Mouse (Mus musculus) gonadal fat pad, adult 2 months (tissue): ENCODE data around the gene Mrps18a. TPM values are rescaled to one million over a fixed set of nuclear protein-coding genes. Genes with fewer than 3 reads are reported as not detected.

Source experiments
- DNase-seq: peaks from one replicate; pipeline ENCODE4 v3.0.0-alpha.2; 2012; ENCODE audit warnings: low read depth
- polyA plus RNA-seq: library from polyadenylated mRNA; depleted of rRNA; stranded (reverse); fragments of >200 nt; gene quantifications from 2 replicates; pipeline ENCODE4 v1.2.3, GENCODE M21; 2012

The Mrps18a gene
- polyA plus RNA-seq, 1 experiment: 49.0 TPM

DNA sequence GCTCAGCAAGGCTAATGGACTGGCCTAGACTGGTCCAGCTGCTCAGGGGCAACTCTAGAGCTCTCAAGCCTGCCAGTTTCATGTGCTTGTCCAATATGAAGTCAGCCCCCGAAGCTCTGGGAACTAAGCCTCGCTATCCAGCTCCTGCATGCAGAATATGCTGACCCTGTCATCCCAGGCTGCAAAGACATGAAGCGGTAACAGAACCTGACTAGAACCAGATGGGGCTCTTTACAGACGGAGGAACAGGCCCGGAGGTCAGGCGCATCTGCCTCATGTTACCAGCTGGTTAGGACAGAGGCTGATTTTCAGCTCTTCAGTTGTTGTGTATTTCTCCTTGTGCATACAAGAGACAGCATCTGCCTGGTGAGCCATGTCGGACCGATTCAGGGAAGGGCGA, 8.9 kb upstream of the Mrps18a start:
- no peak for DNase-seq

DNA sequence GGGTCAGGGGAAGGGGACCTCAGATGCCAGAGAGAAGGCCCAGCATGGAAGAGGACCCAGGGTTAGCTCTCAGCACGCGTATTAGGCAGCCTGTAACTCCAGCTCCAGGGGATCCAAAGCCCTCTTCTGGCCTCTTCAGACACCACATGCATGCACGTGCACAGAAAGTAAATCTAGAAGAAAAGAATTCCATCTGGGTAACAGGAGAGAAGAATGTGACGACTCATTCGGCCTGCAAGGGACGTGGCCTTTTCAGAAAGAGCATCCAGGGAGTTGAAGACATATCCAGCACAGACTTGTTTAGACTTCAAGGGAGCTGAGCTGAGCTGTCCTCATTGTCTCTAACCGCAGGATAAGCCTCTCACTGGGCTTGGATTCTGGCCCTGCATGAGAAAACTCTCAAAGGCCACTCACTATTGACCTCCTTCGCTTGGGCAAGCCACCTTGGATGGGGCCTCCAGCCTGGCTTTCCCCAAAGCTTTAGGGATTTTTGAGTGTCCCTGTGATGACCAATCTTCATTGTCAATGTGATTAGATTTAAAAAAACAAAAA, 8.1 kb upstream of the Mrps18a start:
- DNase-seq: no peak

DNA sequence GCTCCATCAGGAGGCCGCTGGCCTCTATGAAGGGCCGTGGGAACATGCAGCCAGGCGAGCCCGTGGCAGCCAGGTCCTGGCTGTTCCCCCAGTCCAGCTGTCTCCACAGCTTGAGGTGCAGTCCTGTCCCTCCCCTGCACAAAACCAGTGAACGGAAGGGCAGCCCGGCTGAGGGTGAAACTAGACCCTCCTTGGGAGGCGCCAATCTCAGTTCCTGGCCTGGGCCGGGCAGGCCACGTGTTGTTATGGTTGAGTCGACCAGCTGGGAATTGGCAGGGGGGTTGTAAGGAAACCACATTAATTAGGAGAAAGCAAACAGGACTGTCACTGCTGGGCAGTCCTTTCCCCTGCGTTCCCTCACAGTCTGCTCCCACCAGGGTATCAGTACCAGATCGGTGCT, 6.3 kb upstream of the Mrps18a start:
- DNase-seq: no peak

DNA sequence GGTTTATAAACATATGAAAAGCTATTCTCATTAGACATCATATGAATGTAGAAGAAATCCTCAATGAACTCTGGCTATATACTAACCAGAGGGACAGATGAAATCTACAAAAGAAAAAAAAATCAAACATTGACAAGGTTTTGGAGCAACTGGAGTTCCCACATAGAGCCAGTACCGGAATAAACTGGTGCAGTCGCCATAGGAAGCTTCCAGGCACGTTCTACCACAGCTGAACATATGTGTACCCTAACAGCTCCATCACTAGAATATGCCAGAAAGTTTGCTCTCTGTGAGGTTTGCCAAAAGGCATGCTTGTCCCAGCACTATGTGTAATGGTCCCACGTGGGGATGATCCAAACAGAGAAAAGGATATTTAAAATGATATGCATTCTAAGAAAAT, 2.5 kb upstream of the Mrps18a start:
- no peak for DNase-seq

DNA sequence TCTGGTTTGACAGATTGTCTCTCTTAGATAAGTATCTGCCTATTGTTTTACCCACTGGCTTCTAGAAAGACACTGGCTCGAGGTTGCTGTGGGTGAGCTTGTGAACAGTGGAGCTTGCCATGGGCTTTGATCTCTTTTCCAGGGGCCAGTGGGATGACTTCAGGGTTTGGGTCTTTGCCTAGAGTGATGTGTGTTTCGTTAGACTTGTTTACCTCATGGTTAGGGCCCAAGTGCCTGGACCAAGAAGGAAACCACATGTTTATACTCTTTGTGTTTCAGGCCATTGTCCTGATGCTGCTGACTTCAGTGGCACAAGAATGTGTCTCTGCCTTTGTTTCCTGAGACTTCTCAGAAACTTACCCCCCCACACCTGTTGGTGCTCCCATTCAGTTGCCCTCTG, 4.7 kb downstream of the Mrps18a start:
- DNase-seq: no peak

DNA sequence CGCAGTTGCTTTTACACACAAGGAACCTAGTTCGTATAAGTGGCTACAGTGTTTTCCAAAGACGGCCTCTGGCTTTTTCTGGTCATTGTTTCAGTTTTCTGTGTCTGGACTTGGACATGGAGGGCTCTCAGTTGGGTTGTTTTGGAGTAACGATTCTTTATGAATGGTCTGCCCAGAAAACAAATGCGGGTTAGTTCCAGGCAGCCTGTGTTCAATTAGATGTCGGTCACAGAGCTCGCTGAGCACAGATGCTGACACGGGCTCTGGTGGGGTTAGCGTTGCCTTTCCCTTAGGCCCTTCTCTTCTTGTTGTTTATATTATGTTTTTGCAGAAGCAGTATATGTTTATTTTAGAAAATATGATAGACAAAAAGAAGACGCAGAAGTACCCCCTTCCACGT, 5.4 kb downstream of the Mrps18a start:
- no peak for DNase-seq

DNA sequence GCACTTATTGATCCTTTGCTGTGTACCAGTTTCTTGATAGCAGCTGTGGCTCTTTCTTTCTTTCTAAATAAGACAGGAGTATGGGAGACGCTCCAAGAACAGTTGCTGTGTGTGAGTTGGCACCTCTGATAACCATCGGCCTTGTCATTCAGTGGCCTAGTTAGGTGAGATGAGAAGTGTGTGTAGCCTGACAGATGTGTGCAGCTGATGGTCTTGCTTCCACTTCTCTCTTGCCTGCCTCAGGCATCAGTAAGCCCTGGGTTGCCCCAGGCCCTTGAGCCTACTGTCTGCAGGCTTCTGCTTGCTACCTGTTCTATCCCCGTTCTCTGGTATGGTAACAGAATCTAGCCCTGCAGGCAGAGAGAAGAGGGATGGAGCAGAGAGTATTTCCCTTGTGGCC, 6.1 kb downstream of the Mrps18a start:
- no peak for DNase-seq

DNA sequence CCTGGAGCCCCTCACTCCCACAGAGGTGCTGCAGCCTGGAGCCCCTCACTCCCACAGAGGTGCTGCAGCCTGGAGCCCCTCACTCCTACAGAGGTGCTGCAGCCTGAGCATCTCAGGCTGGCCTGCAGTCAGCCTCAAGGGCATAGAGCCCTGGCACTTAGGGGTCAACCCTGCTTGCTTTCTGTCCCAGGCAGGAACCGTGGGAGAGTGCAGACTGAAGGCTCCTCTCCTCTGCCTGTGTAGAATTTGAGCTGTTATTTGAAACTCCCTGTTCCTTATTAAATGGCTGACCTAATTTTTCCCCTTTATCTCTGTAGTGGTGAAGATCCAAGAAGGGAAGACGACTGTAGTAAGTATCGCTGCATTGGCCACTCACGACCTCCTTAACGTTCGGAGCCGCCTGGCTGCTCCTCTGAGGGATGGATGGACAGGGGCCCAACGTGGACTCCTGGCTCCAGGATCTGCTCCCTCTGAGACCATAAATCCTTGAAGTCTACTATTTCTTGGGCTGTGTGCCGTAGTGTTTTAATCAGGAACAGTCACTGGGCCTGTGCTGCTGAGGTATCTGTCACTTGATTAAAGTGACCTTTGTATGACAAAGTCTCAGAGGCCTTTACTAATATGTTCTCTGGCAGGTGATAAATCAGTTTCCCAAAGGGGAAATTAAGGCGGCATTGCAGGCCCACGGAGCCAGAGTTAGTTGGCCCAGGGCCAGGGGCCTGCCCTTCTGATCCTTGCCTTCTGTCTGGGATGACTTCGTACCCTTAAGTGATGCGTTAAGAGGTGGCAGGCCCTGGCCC, 7.0 kb downstream of the Mrps18a start:
- DNase-seq: no peak

DNA sequence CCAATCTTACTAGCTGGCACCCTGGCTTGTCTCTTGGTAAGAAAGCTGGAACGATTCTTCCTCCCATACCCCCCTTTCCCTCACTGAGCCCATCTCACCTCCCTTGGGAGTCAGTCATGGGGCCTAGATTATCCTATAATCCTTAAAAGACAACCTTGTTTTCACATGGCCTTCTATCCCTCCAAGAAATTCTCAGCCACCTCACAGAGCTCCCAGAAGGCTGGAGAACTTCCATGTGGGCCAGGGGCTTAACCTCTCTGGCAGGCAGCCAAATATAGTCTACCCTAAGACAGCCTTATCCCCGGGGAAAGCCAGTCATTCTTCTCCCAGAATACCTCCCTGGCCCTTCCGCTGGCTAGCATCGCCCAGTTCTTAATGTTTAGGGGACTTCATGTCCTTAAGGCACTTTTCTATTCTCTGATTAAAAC, 7.7 kb downstream of the Mrps18a start:
- DNase-seq: no peak

DNA sequence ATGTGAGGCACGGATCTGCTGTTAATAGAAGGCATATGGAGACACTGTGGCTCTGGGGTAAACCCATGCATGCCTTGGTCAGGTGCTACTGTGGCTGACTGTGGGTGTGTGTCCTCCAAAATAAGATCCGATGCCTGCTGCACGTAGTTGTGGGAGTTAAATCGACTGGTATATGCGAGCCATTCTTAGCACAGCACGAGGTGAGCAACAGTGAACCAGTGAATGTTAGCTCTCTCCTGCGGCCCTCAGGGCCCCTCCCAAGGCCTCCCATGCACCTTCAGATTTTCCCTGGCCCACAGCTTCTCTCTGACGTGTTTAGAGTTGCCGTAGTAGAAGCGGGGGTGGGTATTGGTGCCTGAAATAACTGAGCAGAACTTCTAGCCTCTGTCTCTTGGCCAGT, 8.9 kb downstream of the Mrps18a start:
- no peak for DNase-seq

DNA sequence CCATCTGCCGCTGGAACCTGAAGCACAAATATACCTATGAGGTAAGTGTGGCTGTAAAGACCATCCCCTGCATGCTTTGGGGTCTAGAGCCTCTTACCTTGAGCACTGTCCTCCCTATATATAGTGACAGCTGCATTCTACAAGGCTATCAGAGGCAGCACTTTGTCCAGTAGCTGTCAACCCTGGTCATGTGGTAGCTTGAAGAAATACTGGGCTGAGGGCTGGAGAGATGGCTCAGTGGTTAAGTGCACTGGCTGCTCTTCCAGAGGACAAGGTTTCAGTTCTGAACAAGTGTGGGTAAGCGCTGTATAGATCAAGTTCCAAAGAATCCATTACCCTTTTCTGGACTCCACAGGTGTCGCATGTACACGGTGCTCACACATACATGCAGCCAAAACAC, 12.0 kb downstream of the Mrps18a start:
- no peak for DNase-seq

DNA sequence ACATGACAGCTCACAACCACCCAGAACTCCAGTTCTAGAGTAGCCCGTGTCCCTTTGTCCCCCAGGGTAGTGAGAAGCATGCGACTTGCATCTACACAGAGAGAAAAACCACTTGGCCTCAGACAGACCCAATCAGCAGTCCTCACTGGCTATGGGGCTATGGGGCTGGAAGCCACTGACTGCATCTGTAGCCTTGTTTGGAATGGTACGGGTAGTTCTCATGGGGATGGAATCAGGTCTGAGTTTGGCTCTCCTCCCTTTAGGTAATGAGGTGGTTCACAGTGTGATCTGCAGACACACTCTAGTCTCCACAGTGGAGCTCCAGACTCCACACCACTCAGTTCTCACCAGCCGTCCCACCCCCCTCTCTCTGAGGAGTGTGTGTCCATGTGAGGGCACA, 12.5 kb downstream of the Mrps18a start:
- no peak for DNase-seq

DNA sequence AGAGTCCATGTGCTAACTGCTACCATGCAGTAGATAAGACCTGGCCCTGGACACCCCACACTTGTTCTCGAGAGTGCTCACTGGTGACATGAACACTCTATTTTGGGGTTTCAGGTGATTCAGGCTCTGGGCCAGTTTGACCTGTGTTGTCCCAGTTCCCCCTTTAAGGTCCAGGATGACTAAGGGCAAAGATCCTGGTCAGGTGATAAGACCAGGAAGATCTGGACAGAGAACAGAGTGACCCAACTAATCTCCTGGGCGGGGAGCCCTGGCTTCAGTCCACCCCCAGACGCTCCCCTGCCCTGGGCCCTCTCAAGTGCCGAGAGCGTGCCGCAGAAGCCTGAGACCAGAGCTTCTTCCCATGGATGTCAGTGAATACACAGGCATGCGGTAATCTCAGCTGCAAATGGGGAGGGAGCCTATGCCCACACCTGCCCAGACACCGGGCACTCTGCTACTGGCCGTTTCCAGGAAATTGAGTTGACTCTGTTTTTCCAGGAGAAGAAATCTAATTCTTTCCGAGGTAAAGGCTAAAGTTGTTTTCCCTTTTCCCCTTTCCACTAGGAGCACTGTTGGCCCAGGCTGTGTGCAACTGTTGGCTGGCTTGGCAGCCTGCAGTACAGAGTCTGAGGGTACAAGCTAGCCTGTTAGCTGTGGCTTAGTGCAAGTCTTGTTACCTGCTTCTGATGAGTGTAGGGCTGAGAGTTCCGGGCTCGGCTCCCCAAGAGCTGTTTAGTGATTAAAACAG, 13.3 kb downstream of the Mrps18a start:
- no peak for DNase-seq

DNA sequence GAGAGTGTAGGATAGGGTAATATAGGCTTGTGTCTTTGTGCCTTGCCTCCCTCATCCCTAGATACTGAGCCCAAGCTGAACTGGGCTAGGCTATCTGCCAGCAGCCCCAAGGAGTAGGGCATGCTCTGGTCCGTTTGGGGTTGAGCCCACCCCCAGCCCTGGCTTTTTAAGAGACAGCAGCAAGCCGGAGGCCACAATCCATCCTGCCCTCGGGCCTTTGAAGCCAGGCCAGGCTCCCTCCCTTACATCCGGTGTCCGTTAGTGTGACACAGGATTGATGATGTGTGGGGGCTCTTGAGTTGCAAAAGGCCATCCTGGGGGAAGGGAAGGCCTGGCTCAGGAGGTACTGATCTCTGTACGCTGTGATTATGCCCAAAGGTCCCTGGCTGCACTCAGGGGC, 15.8 kb downstream of the Mrps18a start:
- DNase-seq: no peak

DNA sequence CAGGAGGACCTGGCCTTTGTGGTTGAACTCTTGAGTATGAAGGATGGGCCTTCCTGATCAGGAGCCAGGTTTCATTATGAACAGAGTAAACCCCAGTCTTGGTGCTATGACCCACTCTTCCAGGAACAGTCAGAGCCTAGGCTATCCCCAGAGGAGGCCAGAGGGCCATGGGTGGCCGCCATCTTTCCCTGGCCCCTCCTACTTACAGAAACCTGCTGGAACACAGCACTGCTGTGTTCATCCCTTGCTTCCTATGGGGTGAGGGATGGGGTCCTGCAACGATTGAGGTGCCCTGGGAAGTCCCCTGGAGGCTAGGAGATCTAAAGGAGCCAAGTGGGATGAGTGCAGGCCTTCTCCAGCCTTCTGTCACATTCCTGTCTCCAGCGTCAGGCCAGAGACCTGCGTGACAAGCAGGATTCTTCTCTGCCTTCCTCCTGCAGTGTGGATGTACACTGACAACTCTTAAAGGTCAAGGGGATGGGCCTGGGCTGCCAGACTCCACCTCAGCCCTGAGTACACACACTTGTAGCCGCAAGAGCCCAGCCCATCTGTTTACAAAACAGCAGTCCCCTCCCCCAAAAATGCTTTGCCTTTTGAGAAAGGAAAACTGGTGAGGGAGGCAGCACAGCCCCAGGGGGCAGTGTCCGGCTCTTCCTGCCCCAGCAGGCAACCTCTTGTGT, 17.2 kb downstream of the Mrps18a start:
- no peak for DNase-seq

DNA sequence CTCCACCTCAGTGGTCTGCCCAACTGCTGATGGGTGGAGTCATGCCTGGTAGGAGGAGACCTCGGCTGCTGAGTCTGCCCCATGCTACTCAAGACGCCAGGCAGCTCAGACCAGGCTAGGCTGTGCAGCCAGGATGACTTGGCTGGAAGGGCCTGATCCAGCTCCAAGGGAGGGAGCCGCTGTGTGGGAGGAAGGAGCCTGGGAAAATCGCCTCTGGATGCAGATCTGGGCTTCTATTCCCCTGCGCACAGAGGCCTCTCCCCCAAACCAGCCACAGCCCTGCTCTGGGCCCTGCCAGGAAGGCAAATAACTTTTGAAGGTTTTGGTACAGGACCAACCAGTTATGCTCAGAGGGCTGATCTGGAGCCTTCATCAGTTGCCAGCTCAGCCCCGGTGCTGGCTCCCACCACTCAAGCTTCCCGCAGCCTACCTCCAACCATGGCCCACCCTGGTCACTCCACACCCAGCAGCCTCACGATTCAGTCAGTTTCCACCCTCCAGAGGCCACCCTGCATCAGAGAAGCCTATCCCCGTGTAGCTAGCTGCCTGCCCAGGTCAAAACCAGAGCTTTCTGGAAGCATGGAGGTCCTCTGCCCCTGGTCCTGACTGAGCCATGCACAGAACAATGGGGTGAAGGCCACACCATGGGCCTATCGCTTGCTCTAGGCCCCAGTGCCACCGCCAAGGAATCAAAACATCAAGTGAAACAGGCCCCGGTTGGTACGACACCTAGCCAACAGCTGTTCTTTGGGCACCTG, 19.1 kb downstream of the Mrps18a start:
- no peak for DNase-seq

DNA sequence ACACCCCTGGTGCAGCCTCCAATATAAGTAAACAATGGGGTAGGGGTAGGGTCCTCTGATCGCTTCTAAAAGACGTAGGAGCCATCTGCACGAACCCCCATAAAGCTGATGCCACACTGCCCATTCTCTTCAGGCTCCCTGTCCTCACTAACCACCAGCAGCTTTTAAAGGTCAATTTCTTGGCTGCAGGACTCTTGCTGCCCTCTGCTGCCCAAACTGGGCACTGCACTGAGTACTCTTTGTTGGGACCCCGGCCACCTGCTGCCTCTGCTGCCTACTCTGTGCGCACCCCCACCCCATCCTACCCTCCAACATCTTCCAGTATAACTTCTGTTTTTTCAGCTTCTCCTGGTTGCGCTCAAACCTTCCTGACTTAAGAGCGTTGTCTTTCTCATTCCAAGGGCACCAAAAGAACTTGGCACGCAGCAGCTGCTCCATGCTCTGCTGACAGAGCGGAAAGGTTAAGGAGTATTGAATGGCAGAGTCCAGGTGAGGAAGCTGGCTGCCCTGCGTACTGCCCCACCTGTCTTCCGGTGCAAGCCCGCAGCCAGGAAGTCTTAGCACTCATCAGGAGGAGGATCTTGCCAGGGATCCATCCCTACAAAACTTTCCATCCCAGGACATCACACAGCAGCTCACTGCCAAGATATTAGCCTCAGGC, 21.4 kb downstream of the Mrps18a start:
- no peak for DNase-seq

DNA sequence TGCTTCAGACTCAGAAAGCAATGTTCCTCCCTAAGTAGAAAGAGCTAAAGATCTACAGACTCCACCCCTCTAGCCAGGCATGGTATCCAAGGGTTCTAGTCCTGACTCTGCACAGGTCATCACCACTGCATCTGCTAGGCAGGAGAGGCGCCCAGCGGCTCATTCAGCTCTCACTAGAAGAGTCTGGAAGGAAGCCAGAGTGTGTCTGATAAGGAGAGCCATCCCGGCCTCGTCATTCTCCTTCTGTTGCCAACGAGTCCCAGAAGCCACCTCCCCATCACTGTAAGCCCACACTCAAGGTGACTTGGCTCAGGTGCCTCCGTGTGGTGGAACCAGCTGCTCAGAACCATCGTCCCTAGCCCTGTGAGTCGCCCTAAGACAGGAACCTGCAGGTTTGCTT, 22.1 kb downstream of the Mrps18a start:
- no peak for DNase-seq

DNA sequence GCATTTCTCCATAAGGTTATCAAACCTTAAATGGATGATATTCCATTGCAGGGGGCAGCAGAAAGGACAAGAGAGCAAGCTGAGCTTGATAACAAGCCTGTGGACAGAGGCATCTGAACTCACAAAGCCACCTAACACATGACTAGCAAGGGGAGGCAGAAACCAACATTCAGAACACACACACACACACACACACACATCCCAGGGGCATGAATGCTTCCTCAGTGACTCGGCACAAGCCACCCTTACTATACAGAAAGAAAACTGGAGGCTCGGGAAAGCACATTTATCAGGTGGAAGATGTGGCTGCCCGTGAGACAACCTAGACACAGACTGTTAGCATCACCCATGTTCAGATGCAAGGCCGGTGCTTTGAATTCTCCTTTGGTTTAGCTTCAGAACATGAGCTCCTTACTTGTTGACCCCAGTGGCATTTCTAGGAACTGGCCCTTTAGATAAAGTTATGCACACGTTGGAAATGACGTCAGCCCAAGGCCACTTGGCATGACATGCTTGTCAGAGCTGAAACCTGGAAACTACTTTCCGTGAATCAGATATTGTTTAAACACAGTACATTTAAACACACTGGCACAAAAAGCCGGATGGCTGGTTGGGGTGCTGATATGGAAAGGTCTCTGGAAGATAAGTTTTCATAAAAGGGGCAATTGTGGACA, 27.9 kb downstream of the Mrps18a start:
- DNase-seq: no peak

DNA sequence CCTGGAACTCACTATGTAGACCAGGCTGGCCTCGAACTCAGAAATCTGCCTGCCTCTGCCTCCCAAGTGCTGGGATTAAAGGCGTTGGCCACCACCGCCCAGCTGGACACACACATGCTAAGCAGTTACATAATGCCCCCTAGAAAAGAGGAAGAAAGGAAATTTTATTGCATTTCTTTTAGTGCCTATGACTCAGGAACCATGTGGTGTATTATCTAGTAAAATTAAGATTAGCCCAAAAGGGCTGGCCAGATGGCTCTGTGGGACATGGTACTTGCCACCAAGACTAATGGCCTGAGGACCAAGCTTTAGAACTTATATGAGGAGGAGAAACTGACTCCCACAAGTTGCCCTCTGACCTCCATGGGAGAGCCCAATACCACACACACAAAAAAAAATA, 29.1 kb downstream of the Mrps18a start:
- no peak for DNase-seq
